Mouse (Mus musculus) olfactory bulb, adult 2 months (tissue): Measurements from ENCODE around the gene Ptcra. TPM values are rescaled to one million over a fixed set of nuclear protein-coding genes. Genes with fewer than 3 reads are reported as not detected.
A peak's percentile ranks its signal among the peaks of the same experiment; 100 is the strongest.
"Not testable (repeated sequence)": the region's sequence is repeated elsewhere in the genome, so short reads cannot be mapped to it uniquely, and the experiment has no call there.

ENCODE experiments used
- H3K27ac ChIP-seq: fragments of 200-500 bp; 2 replicates; pipeline ENCODE4 v1.5.1; 2012; ENCODE audit warnings: low read depth, low read length; ENCODE audit not compliant: insufficient read depth
- H3K4me1 ChIP-seq: fragments of 200-500 bp; 2 replicates; pipeline ENCODE4 v1.6.1; 2012; ENCODE audit warnings: low read length; ENCODE audit not compliant: control insufficient read depth, insufficient read depth
- H3K4me3 ChIP-seq: fragments of 200-500 bp; 2 replicates; pipeline ENCODE4 v1.5.1; 2012; ENCODE audit warnings: mild to moderate bottlenecking, low read depth, low read length, moderate library complexity; ENCODE audit not compliant: insufficient read depth
- CTCF ChIP-seq: fragments of 200-500 bp; IDR thresholded peaks from 2 replicates; pipeline ENCODE4 v1.5.1; 2012; ENCODE audit warnings: low read depth, mild to moderate bottlenecking, low read length, moderate library complexity; ENCODE audit not compliant: insufficient read depth
- POLR2A ChIP-seq: fragments of 200-500 bp; IDR thresholded peaks from 2 replicates; pipeline ENCODE4 v1.6.1; 2012; ENCODE audit warnings: mild to moderate bottlenecking, low read depth, low read length, moderate library complexity; ENCODE audit not compliant: insufficient read depth
- WGBS: fragments of 180-500 bp; shearing (Covaris S2); methylation state at CpG from one replicate; pipeline ENCODE4 v1.1.7; 2018; 5-methylcytosine and 5-hydroxymethylcytosine counted together
- polyA plus RNA-seq: library from polyadenylated mRNA; stranded (reverse); fragments of >200 nt; gene quantifications from 2 replicates; pipeline ENCODE4 v1.2.4, GENCODE M21; 2012; ENCODE audit warnings: low replicate concordance; ENCODE audit not compliant: missing spikeins, insufficient read depth, insufficient read length

Gene Ptcra
- polyA plus RNA-seq, 1 experiment, result not detected

GRCm38 (mm10) chr17:46772404-46773277 lies 9.1 kb upstream of the Ptcra start, which contains the start of gene 2310039H08Rik:
TSS of gene 2310039H08Rik (plus strand) at chr17:46772635.
- TF ChIP-seq POLR2A (peak; percentile 49; the same call in 1 of the 2 replicates), CTCF (no peak)
- H3K4me1 ChIP-seq, result peaks cover 7% of the 10 kb centered on the region
- WGBS, result under 1% methylated on average over 50 of the region's 50 CpGs
- H3K4me3 ChIP-seq, result peak within 1 kb of the TSS; percentile 80
- peak within 1 kb of the TSS; percentile 56; the same call in 1 of the 2 replicates for H3K27ac ChIP-seq

GRCm38 (mm10) chr17:46772038-46772403 lies 8.5 kb upstream of the Ptcra start:
- WGBS, result 2% methylated on average over 5 of the region's 5 CpGs
- Histone ChIP-seq H3K4me3 (peak overlapping the region; percentile 80), H3K4me1 (peaks cover 7% of the 10 kb centered on the region), H3K27ac (peak overlapping the region; percentile 56; the same call in 1 of the 2 replicates)
- TF ChIP-seq POLR2A, result no peak
- TF ChIP-seq CTCF, result no peak

- WGBS, result 68% methylated on average over 17 of the region's 17 CpGs
- no peak overlapping the region for H3K27ac ChIP-seq
- H3K4me3 ChIP-seq, result no peak overlapping the region
- TF ChIP-seq POLR2A, result no peak
- no peak for TF ChIP-seq CTCF
- peaks cover 7% of the 10 kb centered on the region for H3K4me1 ChIP-seq
These were observed 8.1 kb upstream of the Ptcra start for GRCm38 (mm10) chr17:46771616-46772015.

GRCm38 (mm10) chr17:46771025-46771424 lies 7.5 kb upstream of the Ptcra start:
- H3K27ac ChIP-seq, result no peak overlapping the region
- peaks cover 7% of the 10 kb centered on the region for H3K4me1 ChIP-seq
- H3K4me3 ChIP-seq, result no peak overlapping the region
- 88% methylated on average over 4 of the region's 4 CpGs for WGBS
- no peak for TF ChIP-seq CTCF
- no peak for TF ChIP-seq POLR2A

- WGBS, result 89% methylated on average over 11 of the region's 11 CpGs
- TF ChIP-seq CTCF, result no peak
- no peak for TF ChIP-seq POLR2A
- Histone ChIP-seq H3K4me1 (peaks cover 7% of the 10 kb centered on the region), H3K4me3 (no peak overlapping the region), H3K27ac (no peak overlapping the region)
These were observed 7.0 kb upstream of the Ptcra start for GRCm38 (mm10) chr17:46770546-46770945.

- WGBS, result 62% methylated on average over 8 of the region's 8 CpGs
- TF ChIP-seq CTCF (no peak), POLR2A (no peak)
- no peak overlapping the region for H3K4me3 ChIP-seq
- peaks cover 5% of the 10 kb centered on the region; the same call in 1 of the 2 replicates for H3K4me1 ChIP-seq
- no peak overlapping the region for H3K27ac ChIP-seq
These were observed 4.4 kb upstream of the Ptcra start for GRCm38 (mm10) chr17:46767868-46768267.

- H3K27ac ChIP-seq, H3K4me3 ChIP-seq: not testable (repeated sequence)
- 41% methylated on average over 9 of the region's 9 CpGs for WGBS
These were observed 1.4 kb upstream of the Ptcra start for GRCm38 (mm10) chr17:46764916-46765315.

GRCm38 (mm10) chr17:46758753-46759152 lies 4.8 kb downstream of the Ptcra start:
- 78% methylated on average over 12 of the region's 12 CpGs for WGBS
- no peak overlapping the region for H3K27ac ChIP-seq
- no peak overlapping the region for H3K4me3 ChIP-seq
- TF ChIP-seq CTCF, result no peak
- no peak for TF ChIP-seq POLR2A
- H3K4me1 ChIP-seq, result no peaks in the 10 kb centered on the region

More at GRCm38 (mm10) chr17:46764916-46765315, 1.4 kb upstream of the Ptcra start:
- H3K4me1 ChIP-seq, result not testable (repeated sequence)

GRCm38 (mm10) chr17:46751794-46752556 lies 11.5 kb downstream of the Ptcra start, which contains the start of gene Cnpy3:
TSS of gene Cnpy3 (minus strand) at chr17:46752214.
- Histone ChIP-seq H3K4me1 (peaks cover 9% of the 10 kb centered on the region; the same call in 1 of the 2 replicates), H3K4me3 (peak within 1 kb of the TSS; percentile 91), H3K27ac (peak within 1 kb of the TSS; percentile 55)
- under 1% methylated on average over 58 of the region's 58 CpGs for WGBS
- TF ChIP-seq CTCF (no peak), POLR2A (peak; percentile 92)
